Mouse (Mus musculus): ENCODE results near the gene Prph2. TPM values are rescaled to one million over a fixed set of nuclear protein-coding genes. Genes with fewer than 3 reads are reported as not detected.

Gene Prph2
- 0.05 TPM in 1 of 2 replicates, not detected in the other for polyA plus RNA-seq (2015; fragmentation: Nextera tagmentation; extraction: Ambion mirVana)

- no peak within 1 kb of the TSS for H3K4me3 ChIP-seq
- no peaks in the 10 kb centered on the region for H3K9me3 ChIP-seq
- WGBS: 91% methylated on average over 10 of the region's 10 CpGs
- H3K36me3 ChIP-seq: no peaks in the 10 kb centered on the region
- H3K9ac ChIP-seq: no peak within 1 kb of the TSS
- no peaks in the 10 kb centered on the region for H3K27me3 ChIP-seq
- no peak within 1 kb of the TSS for H3K27ac ChIP-seq (replicated peaks)
- no peak for ATAC-seq (ENCODE audit: low FRiP score, low read depth)
- no peak within 1 kb of the TSS for H3K4me2 ChIP-seq
- no peaks in the 10 kb centered on the region for H3K4me1 ChIP-seq (replicated peaks)
These were observed at the start of gene Prph2 for GRCm38 (mm10) chr17:46910186-46910585. Gene Prph2 (plus strand): TSS chr17:46910459.

GRCm38 (mm10) chr17:46864566-46865195 lies 45.6 kb upstream of the Prph2 start:
- H3K9ac ChIP-seq: no peak overlapping the region
- WGBS: 82% methylated on average over 7 of the region's 7 CpGs
- H3K4me1 ChIP-seq (replicated peaks): peaks cover under 1% of the 10 kb centered on the region
- no peaks in the 10 kb centered on the region for H3K27me3 ChIP-seq
- no peak for ATAC-seq (ENCODE audit: low FRiP score, low read depth)
- H3K4me2 ChIP-seq: no peak overlapping the region
- no peak overlapping the region for H3K4me3 ChIP-seq
- H3K9me3 ChIP-seq: no peaks in the 10 kb centered on the region
- no peaks in the 10 kb centered on the region for H3K36me3 ChIP-seq
- no peak overlapping the region for H3K27ac ChIP-seq (replicated peaks)

- H3K36me3 ChIP-seq: no peaks in the 10 kb centered on the region
- ATAC-seq (ENCODE audit: low FRiP score, low read depth): no peak
- WGBS: 85% methylated on average over 12 of the region's 12 CpGs
These were observed 43.4 kb upstream of the Prph2 start for GRCm38 (mm10) chr17:46866836-46867235.

GRCm38 (mm10) chr17:46870204-46870798 lies 40.0 kb upstream of the Prph2 start:
- H3K4me2 ChIP-seq: no peak overlapping the region
- H3K9me3 ChIP-seq: no peaks in the 10 kb centered on the region
- H3K27ac ChIP-seq (replicated peaks): no peak overlapping the region
- H3K4me3 ChIP-seq: no peak overlapping the region
- no peaks in the 10 kb centered on the region for H3K36me3 ChIP-seq
- ATAC-seq (ENCODE audit: low FRiP score, low read depth): no peak
- H3K27me3 ChIP-seq: no peaks in the 10 kb centered on the region
- WGBS: 91% methylated on average over 5 of the region's 5 CpGs
- H3K4me1 ChIP-seq (replicated peaks): no peaks in the 10 kb centered on the region; the same call in 1 of the 2 replicates
- H3K9ac ChIP-seq: no peak overlapping the region

More at GRCm38 (mm10) chr17:46866836-46867235, 43.4 kb upstream of the Prph2 start:
- Histone ChIP-seq H3K9ac (no peak overlapping the region), H3K4me2 (no peak overlapping the region), H3K27me3 (no peaks in the 10 kb centered on the region), H3K4me1 (replicated peaks) (no peaks in the 10 kb centered on the region), H3K27ac (replicated peaks) (no peak overlapping the region), H3K9me3 (no peaks in the 10 kb centered on the region), H3K4me3 (no peak overlapping the region)

- Histone ChIP-seq H3K9me3 (no peaks in the 10 kb centered on the region), H3K9ac (no peak overlapping the region), H3K4me3 (no peak overlapping the region), H3K4me1 (replicated peaks) (no peaks in the 10 kb centered on the region; the same call in 1 of the 2 replicates), H3K27ac (replicated peaks) (no peak overlapping the region), H3K27me3 (no peaks in the 10 kb centered on the region), H3K4me2 (no peak overlapping the region), H3K36me3 (no peaks in the 10 kb centered on the region)
- no peak for ATAC-seq (ENCODE audit: low FRiP score, low read depth)
- 75% methylated on average over 1 of the region's 1 CpGs for WGBS
These were observed 39.3 kb upstream of the Prph2 start for GRCm38 (mm10) chr17:46870913-46871312.

- Histone ChIP-seq H3K9me3 (no peaks in the 10 kb centered on the region), H3K4me2 (no peak overlapping the region), H3K4me3 (no peak overlapping the region), H3K9ac (no peak overlapping the region), H3K36me3 (no peaks in the 10 kb centered on the region), H3K27ac (replicated peaks) (no peak overlapping the region), H3K27me3 (no peaks in the 10 kb centered on the region), H3K4me1 (replicated peaks) (no peaks in the 10 kb centered on the region; the same call in 1 of the 2 replicates)
- ATAC-seq (ENCODE audit: low FRiP score, low read depth): no peak
- WGBS: 79% methylated on average over 7 of the region's 7 CpGs
These were observed 37.5 kb upstream of the Prph2 start for GRCm38 (mm10) chr17:46872806-46873205.

- Histone ChIP-seq H3K36me3 (no peaks in the 10 kb centered on the region), H3K4me2 (no peak overlapping the region), H3K9ac (no peak overlapping the region), H3K4me1 (replicated peaks) (no peaks in the 10 kb centered on the region; the same call in 1 of the 2 replicates), H3K27me3 (no peaks in the 10 kb centered on the region), H3K4me3 (no peak overlapping the region), H3K9me3 (no peaks in the 10 kb centered on the region), H3K27ac (replicated peaks) (no peak overlapping the region)
- 36% methylated on average over 10 of the region's 10 CpGs for WGBS
- ATAC-seq (ENCODE audit: low FRiP score, low read depth): no peak
These were observed 36.1 kb upstream of the Prph2 start for GRCm38 (mm10) chr17:46874133-46874532.

GRCm38 (mm10) chr17:46875626-46876025 lies 34.6 kb upstream of the Prph2 start:
- Histone ChIP-seq H3K27me3 (no peaks in the 10 kb centered on the region), H3K4me1 (replicated peaks) (peaks cover 8% of the 10 kb centered on the region), H3K9ac (no peak overlapping the region), H3K9me3 (no peaks in the 10 kb centered on the region), H3K27ac (replicated peaks) (no peak overlapping the region), H3K36me3 (no peaks in the 10 kb centered on the region), H3K4me3 (no peak overlapping the region), H3K4me2 (no peak overlapping the region)
- ATAC-seq (ENCODE audit: low FRiP score, low read depth): no peak
- 63% methylated on average over 3 of the region's 3 CpGs for WGBS

- Histone ChIP-seq H3K4me1 (replicated peaks) (peaks cover 8% of the 10 kb centered on the region), H3K27me3 (no peaks in the 10 kb centered on the region), H3K9ac (no peak overlapping the region), H3K27ac (replicated peaks) (no peak overlapping the region), H3K9me3 (no peaks in the 10 kb centered on the region), H3K4me2 (no peak overlapping the region), H3K36me3 (no peaks in the 10 kb centered on the region), H3K4me3 (no peak overlapping the region)
- no peak for ATAC-seq (ENCODE audit: low FRiP score, low read depth)
- 72% methylated on average over 8 of the region's 8 CpGs for WGBS
These were observed 33.8 kb upstream of the Prph2 start for GRCm38 (mm10) chr17:46876371-46876950.

GRCm38 (mm10) chr17:46877061-46877460 lies 33.2 kb upstream of the Prph2 start:
- Histone ChIP-seq H3K4me2 (no peak overlapping the region), H3K4me1 (replicated peaks) (peaks cover 8% of the 10 kb centered on the region), H3K9ac (no peak overlapping the region), H3K4me3 (no peak overlapping the region), H3K27ac (replicated peaks) (no peak overlapping the region), H3K9me3 (no peaks in the 10 kb centered on the region), H3K27me3 (no peaks in the 10 kb centered on the region), H3K36me3 (no peaks in the 10 kb centered on the region)
- no peak for ATAC-seq (ENCODE audit: low FRiP score, low read depth)
- WGBS: 72% methylated on average over 5 of the region's 5 CpGs

- Histone ChIP-seq H3K27me3 (no peaks in the 10 kb centered on the region), H3K27ac (replicated peaks) (0 out of 2 replicates have a peak overlapping the region, but pooled peaks have one; percentile 32), H3K4me2 (no peak overlapping the region), H3K9me3 (no peaks in the 10 kb centered on the region), H3K36me3 (no peaks in the 10 kb centered on the region), H3K4me3 (no peak overlapping the region), H3K9ac (no peak overlapping the region), H3K4me1 (replicated peaks) (peaks cover 8% of the 10 kb centered on the region)
- ATAC-seq (ENCODE audit: low FRiP score, low read depth): peak; percentile 73; the same call in 1 of the 2 replicates
- 32% methylated on average over 14 of the region's 14 CpGs for WGBS
These were observed 30.4 kb upstream of the Prph2 start for GRCm38 (mm10) chr17:46879841-46880311.

- Histone ChIP-seq H3K4me1 (replicated peaks) (peaks cover 8% of the 10 kb centered on the region), H3K27me3 (no peaks in the 10 kb centered on the region), H3K4me3 (no peak overlapping the region), H3K27ac (replicated peaks) (0 out of 2 replicates have a peak overlapping the region, but pooled peaks have one; percentile 32), H3K9ac (no peak overlapping the region), H3K9me3 (no peaks in the 10 kb centered on the region), H3K4me2 (no peak overlapping the region), H3K36me3 (no peaks in the 10 kb centered on the region)
- ATAC-seq (ENCODE audit: low FRiP score, low read depth): no peak
- WGBS: 71% methylated on average over 2 of the region's 2 CpGs
These were observed 29.9 kb upstream of the Prph2 start for GRCm38 (mm10) chr17:46880322-46880721.

Measured in hindbrain, embryonic 15.5 days (tissue).